Mouse (Mus musculus): Measurements from ENCODE around the gene Prkd2. TPM values are rescaled to one million over a fixed set of nuclear protein-coding genes. Genes with fewer than 3 reads are reported as not detected.

The Prkd2 gene
- 15.3 and 16.8 TPM in 2 replicates for polyA plus RNA-seq (2016; fragmentation: Nextera tagmentation; extraction: Ambion mirVana)

DNA sequence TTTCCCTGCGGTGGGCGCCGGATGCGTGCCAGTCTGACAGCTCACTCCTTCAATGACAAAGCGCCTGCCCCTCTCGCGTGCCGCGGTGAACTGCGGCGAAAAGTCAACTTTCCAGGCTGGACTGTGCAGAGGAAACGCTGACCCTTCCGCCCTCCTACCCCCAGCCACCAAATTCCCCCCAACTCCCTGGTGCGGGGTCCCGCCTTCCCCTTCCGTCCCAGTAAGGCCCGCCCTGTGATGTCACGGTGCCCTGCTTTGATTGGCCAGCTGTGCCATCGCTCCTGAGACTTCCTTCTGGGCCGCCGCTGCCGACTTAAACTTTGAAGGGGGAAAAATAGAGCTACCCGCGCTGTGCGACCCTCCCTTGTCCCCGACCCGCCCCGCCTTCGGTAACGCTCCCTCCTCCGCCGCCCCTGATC, at the start of gene Prkd2:
Gene Prkd2 (plus strand): TSS at position 258 of the 419 bp plus-strand sequence.
- Histone ChIP-seq H3K4me1 (peaks cover 23% of the 10 kb centered on the region), H3K27me3 (no peaks in the 10 kb centered on the region), H3K9me3 (no peaks in the 10 kb centered on the region), H3K27ac (peak within 1 kb of the TSS; percentile 89), H3K4me3 (peak within 1 kb of the TSS; percentile 63), H3K4me2 (replicated peaks) (peak within 1 kb of the TSS; percentile 98), H3K9ac (peak within 1 kb of the TSS; percentile 81), H3K36me3 (peaks cover 38% of the 10 kb centered on the region)
- ATAC-seq (ENCODE audit: insufficient number of reproducible peaks, insufficient read depth, low FRiP score, low TSS enrichment) = peak; percentile 69
- WGBS = under 1% methylated on average over 27 of the region's 32 CpGs

GRCm38 (mm10) chr7:16793010-16793725, 49.5 kb upstream of the Prkd2 start:
- H3K27ac ChIP-seq = no peak overlapping the region
- H3K4me3 ChIP-seq = no peak overlapping the region
- H3K4me1 ChIP-seq = no peaks in the 10 kb centered on the region
- no peak overlapping the region for H3K9ac ChIP-seq
- no peaks in the 10 kb centered on the region for H3K27me3 ChIP-seq
- peaks cover 26% of the 10 kb centered on the region; the same call in 1 of the 2 replicates for H3K36me3 ChIP-seq
- 88% methylated on average over 19 of the region's 19 CpGs for WGBS
- ATAC-seq (ENCODE audit: insufficient number of reproducible peaks, insufficient read depth, low FRiP score, low TSS enrichment) = no peak
- H3K9me3 ChIP-seq = no peaks in the 10 kb centered on the region
- no peak overlapping the region for H3K4me2 ChIP-seq (replicated peaks)

DNA sequence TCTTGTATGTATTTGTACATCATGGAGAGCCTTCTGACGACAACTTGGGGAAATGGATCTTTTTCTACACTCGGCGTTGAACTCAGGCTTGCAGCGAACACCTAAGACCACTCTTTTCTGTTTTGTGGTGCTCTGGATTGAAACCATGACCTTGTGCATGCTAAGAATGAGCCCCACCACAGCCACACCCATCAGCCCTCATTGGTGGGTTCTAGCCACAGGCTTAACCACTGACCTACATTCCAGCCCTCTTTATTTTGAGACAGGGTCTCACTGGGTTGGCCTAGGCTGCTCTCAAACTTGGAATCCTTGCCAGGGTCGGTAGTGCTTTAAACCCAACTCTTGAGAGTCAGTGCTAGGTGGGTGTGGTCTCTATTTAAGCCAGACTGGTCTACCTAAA, 47.8 kb upstream of the Prkd2 start:
- 88% methylated on average over 5 of the region's 5 CpGs for WGBS
- H3K27ac ChIP-seq = no peak overlapping the region
- ATAC-seq (ENCODE audit: insufficient number of reproducible peaks, insufficient read depth, low FRiP score, low TSS enrichment) = no peak
- no peak overlapping the region for H3K9ac ChIP-seq
- H3K9me3 ChIP-seq = no peaks in the 10 kb centered on the region
- no peaks in the 10 kb centered on the region for H3K27me3 ChIP-seq
- no peak overlapping the region for H3K4me3 ChIP-seq
- H3K4me1 ChIP-seq = no peaks in the 10 kb centered on the region
- no peak overlapping the region for H3K4me2 ChIP-seq (replicated peaks)
- H3K36me3 ChIP-seq = peaks cover 25% of the 10 kb centered on the region; the same call in 1 of the 2 replicates

DNA sequence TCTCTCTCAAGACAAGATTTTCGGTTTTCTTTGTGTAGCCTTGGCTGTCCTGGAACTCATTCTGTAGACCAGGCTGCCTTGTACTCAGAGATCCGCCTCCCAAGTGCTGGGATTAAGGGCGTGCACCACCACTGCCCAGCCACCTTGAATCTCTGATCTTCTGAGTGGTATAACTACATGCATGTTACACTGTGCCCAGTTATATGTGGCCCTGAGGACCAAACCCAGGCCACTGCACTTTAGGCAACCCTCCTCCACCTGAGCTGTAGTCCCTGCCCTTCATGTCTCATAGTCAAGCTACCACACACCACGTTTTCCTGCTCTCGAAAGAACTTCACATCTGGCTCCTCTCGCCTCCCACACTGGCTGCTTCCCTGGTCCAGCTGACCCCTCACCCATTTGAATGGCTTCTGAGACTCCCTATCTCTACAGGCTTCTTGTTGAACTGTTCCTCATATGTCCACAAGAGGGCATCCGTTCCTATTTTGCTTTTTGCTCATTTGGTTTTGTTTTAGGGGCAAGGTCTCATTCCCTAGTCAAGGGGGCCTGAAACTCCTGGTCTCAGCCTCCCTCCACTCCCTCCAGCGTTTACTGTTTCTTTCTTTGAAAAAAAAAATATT, 38.2 kb upstream of the Prkd2 start:
- H3K9ac ChIP-seq = no peak overlapping the region
- H3K4me2 ChIP-seq (replicated peaks) = no peak overlapping the region
- 33% methylated on average over 8 of the region's 8 CpGs for WGBS
- H3K27ac ChIP-seq = no peak overlapping the region
- no peaks in the 10 kb centered on the region for H3K9me3 ChIP-seq
- no peaks in the 10 kb centered on the region for H3K27me3 ChIP-seq
- ATAC-seq (ENCODE audit: insufficient number of reproducible peaks, insufficient read depth, low FRiP score, low TSS enrichment) = no peak
- peaks cover 16% of the 10 kb centered on the region for H3K36me3 ChIP-seq
- H3K4me1 ChIP-seq = no peaks in the 10 kb centered on the region
- H3K4me3 ChIP-seq = no peak overlapping the region

DNA sequence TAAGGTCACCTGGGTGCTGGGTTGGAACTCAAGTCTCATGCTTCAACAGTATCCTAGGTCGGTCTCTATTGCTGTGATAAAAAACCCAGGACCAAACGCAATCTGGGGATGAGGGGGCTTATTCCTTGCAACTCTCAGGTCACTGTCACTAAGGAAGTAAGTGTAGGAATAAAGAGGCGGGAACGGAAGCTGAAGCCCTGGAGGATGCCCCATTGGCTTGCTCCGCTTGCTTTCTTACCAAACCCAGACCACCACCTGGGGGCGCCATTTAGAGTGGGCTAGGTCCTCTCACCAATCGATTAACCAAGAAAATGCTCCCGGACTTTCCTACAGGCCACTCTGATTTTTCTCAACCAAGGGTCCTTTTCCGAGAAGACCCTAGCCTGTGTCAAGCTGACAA, 34.8 kb upstream of the Prkd2 start:
- peaks cover 18% of the 10 kb centered on the region for H3K36me3 ChIP-seq

DNA sequence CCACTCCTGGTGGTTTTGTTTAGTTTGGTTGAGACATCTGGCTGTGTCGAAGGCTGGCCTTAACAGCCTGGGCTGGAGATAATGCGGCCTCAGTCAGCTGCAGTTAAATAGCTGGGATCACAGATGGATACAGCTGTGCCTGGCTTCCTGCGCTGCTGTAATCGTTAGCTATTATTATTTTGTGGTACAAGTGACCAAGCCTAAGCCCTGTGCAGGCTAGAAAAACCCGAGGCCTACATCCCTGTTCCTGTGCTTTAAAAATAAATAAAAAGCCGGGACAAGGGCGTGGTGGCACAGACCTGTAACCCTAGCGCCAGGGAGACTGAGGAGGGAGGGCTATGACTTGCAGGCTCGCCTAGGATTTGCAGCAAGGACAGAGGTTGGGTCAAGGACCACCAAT, 34.1 kb upstream of the Prkd2 start:
- Histone ChIP-seq H3K4me1 (peaks cover 20% of the 10 kb centered on the region), H3K9ac (no peak overlapping the region), H3K9me3 (no peaks in the 10 kb centered on the region), H3K36me3 (peaks cover 23% of the 10 kb centered on the region), H3K4me3 (no peak overlapping the region), H3K27ac (no peak overlapping the region), H3K27me3 (peaks cover 25% of the 10 kb centered on the region), H3K4me2 (replicated peaks) (no peak overlapping the region)
- no peak for ATAC-seq (ENCODE audit: insufficient number of reproducible peaks, insufficient read depth, low FRiP score, low TSS enrichment)
- WGBS = 80% methylated on average over 9 of the region's 9 CpGs

More for the DNA sequence above, 34.8 kb upstream of the Prkd2 start:
- Histone ChIP-seq H3K4me3 (no peak overlapping the region), H3K9me3 (no peaks in the 10 kb centered on the region), H3K27ac (no peak overlapping the region), H3K27me3 (peaks cover 25% of the 10 kb centered on the region), H3K4me2 (replicated peaks) (no peak overlapping the region), H3K4me1 (peaks cover 20% of the 10 kb centered on the region), H3K9ac (no peak overlapping the region)
- 87% methylated on average over 9 of the region's 9 CpGs for WGBS
- no peak for ATAC-seq (ENCODE audit: insufficient number of reproducible peaks, insufficient read depth, low FRiP score, low TSS enrichment)

GRCm38 (mm10) chr7:16809739-16810138, 33.0 kb upstream of the Prkd2 start:
- no peak overlapping the region for H3K9ac ChIP-seq
- no peak for ATAC-seq (ENCODE audit: insufficient number of reproducible peaks, insufficient read depth, low FRiP score, low TSS enrichment)
- 31% methylated on average over 10 of the region's 10 CpGs for WGBS
- peaks cover 32% of the 10 kb centered on the region for H3K36me3 ChIP-seq
- H3K27me3 ChIP-seq = peaks cover 25% of the 10 kb centered on the region
- H3K4me1 ChIP-seq = peaks cover 20% of the 10 kb centered on the region
- no peaks in the 10 kb centered on the region for H3K9me3 ChIP-seq
- no peak overlapping the region for H3K4me2 ChIP-seq (replicated peaks)
- H3K27ac ChIP-seq = no peak overlapping the region
- H3K4me3 ChIP-seq = no peak overlapping the region

GRCm38 (mm10) chr7:16810399-16810919, 32.2 kb upstream of the Prkd2 start:
- ATAC-seq (ENCODE audit: insufficient number of reproducible peaks, insufficient read depth, low FRiP score, low TSS enrichment) = no peak
- no peak overlapping the region for H3K27ac ChIP-seq
- peaks cover 32% of the 10 kb centered on the region for H3K36me3 ChIP-seq
- no peaks in the 10 kb centered on the region for H3K9me3 ChIP-seq
- peak overlapping the region; percentile 96 for H3K4me2 ChIP-seq (replicated peaks)
- H3K4me3 ChIP-seq = peak overlapping the region; percentile 48
- H3K27me3 ChIP-seq = peaks cover 25% of the 10 kb centered on the region
- peaks cover 25% of the 10 kb centered on the region for H3K4me1 ChIP-seq
- 48% methylated on average over 28 of the region's 28 CpGs for WGBS
- no peak overlapping the region for H3K9ac ChIP-seq

DNA sequence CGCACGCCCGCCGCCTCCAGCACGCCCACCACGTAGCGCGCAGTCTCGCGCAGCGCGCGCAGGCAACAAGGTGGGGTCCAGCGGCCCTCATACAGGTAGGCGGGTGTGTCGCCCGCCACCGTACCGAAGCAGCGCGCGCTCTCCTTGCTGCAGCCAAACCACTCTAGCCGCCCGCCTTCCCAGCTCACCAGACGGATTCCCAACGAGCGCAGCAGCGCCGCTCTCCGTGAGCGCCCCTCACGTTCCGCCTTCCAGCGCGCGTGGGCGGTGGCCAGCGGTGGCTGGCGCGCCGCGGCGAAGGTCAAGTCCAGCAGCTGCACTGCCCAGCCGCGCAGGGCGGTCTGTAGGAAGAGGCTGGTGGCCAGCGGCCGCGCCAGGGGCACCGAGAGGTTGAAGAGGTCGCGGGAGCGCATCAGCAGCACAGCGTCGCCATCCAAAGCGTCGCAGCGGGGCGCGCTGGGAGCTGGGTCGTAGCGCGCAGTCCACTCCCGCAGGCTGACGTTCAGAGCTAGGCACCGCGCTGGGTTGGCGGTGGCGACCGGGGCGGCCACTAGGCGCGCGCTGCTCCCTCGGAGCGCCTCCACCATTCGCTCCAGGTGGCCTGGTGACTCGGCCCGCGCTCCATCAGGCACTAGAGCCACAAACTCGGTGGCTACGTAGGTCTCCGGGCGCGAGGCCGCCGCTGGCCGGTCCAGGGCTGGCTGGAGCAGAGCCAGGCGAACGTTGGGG, 31.6 kb upstream of the Prkd2 start:
- Histone ChIP-seq H3K4me3 (peak overlapping the region; percentile 48), H3K27me3 (peaks cover 25% of the 10 kb centered on the region), H3K36me3 (peaks cover 32% of the 10 kb centered on the region), H3K27ac (0 out of 2 replicates have a peak overlapping the region, but pooled peaks have one; percentile 4), H3K9me3 (no peaks in the 10 kb centered on the region), H3K4me1 (peaks cover 27% of the 10 kb centered on the region), H3K9ac (peak overlapping the region; percentile 56), H3K4me2 (replicated peaks) (peak overlapping the region; percentile 96)
- no peak for ATAC-seq (ENCODE audit: insufficient number of reproducible peaks, insufficient read depth, low FRiP score, low TSS enrichment)
- WGBS = 5% methylated on average over 84 of the region's 90 CpGs

- no peak for ATAC-seq (ENCODE audit: insufficient number of reproducible peaks, insufficient read depth, low FRiP score, low TSS enrichment)
- Histone ChIP-seq H3K4me1 (peaks cover 27% of the 10 kb centered on the region), H3K9ac (peak overlapping the region; percentile 56), H3K27ac (no peak overlapping the region), H3K4me2 (replicated peaks) (peak overlapping the region; percentile 96), H3K4me3 (peak overlapping the region; percentile 48), H3K9me3 (no peaks in the 10 kb centered on the region), H3K36me3 (peaks cover 32% of the 10 kb centered on the region), H3K27me3 (peaks cover 25% of the 10 kb centered on the region)
- WGBS = 9% methylated on average over 17 of the region's 17 CpGs
Observed at GRCm38 (mm10) chr7:16811649-16812070, 31.0 kb upstream of the Prkd2 start.

- no peak for ATAC-seq (ENCODE audit: insufficient number of reproducible peaks, insufficient read depth, low FRiP score, low TSS enrichment)
Observed at GRCm38 (mm10) chr7:16812505-16812904, 30.2 kb upstream of the Prkd2 start.

More at GRCm38 (mm10) chr7:16812505-16812904, 30.2 kb upstream of the Prkd2 start:
- no peak overlapping the region for H3K27ac ChIP-seq
- H3K4me2 ChIP-seq (replicated peaks) = no peak overlapping the region
- no peak overlapping the region for H3K4me3 ChIP-seq
- WGBS = 71% methylated on average over 2 of the region's 2 CpGs
- H3K9me3 ChIP-seq = no peaks in the 10 kb centered on the region
- H3K4me1 ChIP-seq = peaks cover 31% of the 10 kb centered on the region
- no peak overlapping the region for H3K9ac ChIP-seq
- peaks cover 29% of the 10 kb centered on the region for H3K36me3 ChIP-seq
- H3K27me3 ChIP-seq = peaks cover 25% of the 10 kb centered on the region
